Mouse (Mus musculus): ENCODE measurements around the gene Tymp. TPM values are rescaled to one million over a fixed set of nuclear protein-coding genes. Genes with fewer than 3 reads are reported as not detected.

The Tymp gene
- total and polyA plus RNA-seq, 2 experiments = 62.5 to 126 TPM

GRCm38 (mm10) chr15:89326441-89326840, 50.4 kb downstream of the Tymp start:
- WGBS = 73% methylated on average over 5 of the region's 5 CpGs
- TF ChIP-seq CTCF (IDR thresholded peaks at IDR 0.05; ENCODE audit: low read depth, low read length) = no peak
- TF ChIP-seq POLR2A (IDR thresholded peaks at IDR 0.05; ENCODE audit: extremely low read depth, insufficient read depth, low read length) = no peak
- no peak for DNase-seq (ENCODE audit: extremely low read depth, low read depth, low spot score)

GRCm38 (mm10) chr15:89323656-89324055, 53.2 kb downstream of the Tymp start:
- whole genome bisulfite sequencing = 81% methylated on average over 4 of the region's 4 CpGs
- Histone ChIP-seq H3K4me3 (ENCODE audit: insufficient read depth, low read depth, low read length) (no peak overlapping the region), H3K36me3 (ENCODE audit: control insufficient read depth, insufficient read depth, low read length) (no peaks in the 10 kb centered on the region), H3K27ac (replicated peaks; ENCODE audit: insufficient read depth, low read depth, low read length) (no peak overlapping the region), H3K27me3 (ENCODE audit: control insufficient read depth, insufficient read depth, low read length) (peaks cover 7% of the 10 kb centered on the region; the same call in 1 of the 2 replicates), H3K4me1 (ENCODE audit: control insufficient read depth, insufficient read depth, low read length) (no peaks in the 10 kb centered on the region), H3K79me2 (ENCODE audit: control insufficient read depth, insufficient read depth, low read length) (no peaks in the 10 kb centered on the region), H3K9ac (ENCODE audit: low read depth, low read length) (no peak overlapping the region)
- no peak for TF ChIP-seq CTCF (IDR thresholded peaks at IDR 0.05; ENCODE audit: low read depth, low read length)
- no peak for TF ChIP-seq POLR2A (IDR thresholded peaks at IDR 0.05; ENCODE audit: extremely low read depth, insufficient read depth, low read length)
- no peak for DNase-seq (ENCODE audit: extremely low read depth, low read depth, low spot score)

More at GRCm38 (mm10) chr15:89326441-89326840, 50.4 kb downstream of the Tymp start:
- Histone ChIP-seq H3K27me3 (ENCODE audit: control insufficient read depth, insufficient read depth, low read length) (peaks cover 5% of the 10 kb centered on the region; the same call in 1 of the 2 replicates), H3K4me3 (ENCODE audit: insufficient read depth, low read depth, low read length) (no peak overlapping the region), H3K79me2 (ENCODE audit: control insufficient read depth, insufficient read depth, low read length) (no peaks in the 10 kb centered on the region), H3K4me1 (ENCODE audit: control insufficient read depth, insufficient read depth, low read length) (no peaks in the 10 kb centered on the region), H3K27ac (replicated peaks; ENCODE audit: insufficient read depth, low read depth, low read length) (no peak overlapping the region), H3K36me3 (ENCODE audit: control insufficient read depth, insufficient read depth, low read length) (no peaks in the 10 kb centered on the region), H3K9ac (ENCODE audit: low read depth, low read length) (no peak overlapping the region)

- Histone ChIP-seq H3K79me2 (ENCODE audit: control insufficient read depth, insufficient read depth, low read length) (no peaks in the 10 kb centered on the region), H3K4me3 (ENCODE audit: insufficient read depth, low read depth, low read length) (no peak within 1 kb of the TSS), H3K9ac (ENCODE audit: low read depth, low read length) (no peak within 1 kb of the TSS), H3K36me3 (ENCODE audit: control insufficient read depth, insufficient read depth, low read length) (no peaks in the 10 kb centered on the region), H3K27ac (replicated peaks; ENCODE audit: insufficient read depth, low read depth, low read length) (no peak within 1 kb of the TSS), H3K27me3 (ENCODE audit: control insufficient read depth, insufficient read depth, low read length) (peaks cover 7% of the 10 kb centered on the region; the same call in 1 of the 2 replicates), H3K4me1 (ENCODE audit: control insufficient read depth, insufficient read depth, low read length) (no peaks in the 10 kb centered on the region)
- TF ChIP-seq POLR2A (IDR thresholded peaks at IDR 0.05; ENCODE audit: extremely low read depth, insufficient read depth, low read length) (no peak), CTCF (IDR thresholded peaks at IDR 0.05; ENCODE audit: low read depth, low read length) (no peak)
- WGBS = 12% methylated on average over 26 of the region's 26 CpGs
- no peak for DNase-seq (ENCODE audit: extremely low read depth, low read depth, low spot score)
These were observed 53.9 kb downstream of the Tymp start, which contains the start of gene Adm2 for GRCm38 (mm10) chr15:89322670-89323522. Gene Adm2 (plus strand): TSS chr15:89322720.

Other genes starting within 250 kb of the Tymp start
- 10.0 and 10.5 TPM in 2 replicates for gene Hdac10, start 248.3 kb downstream of the Tymp start, total RNA-seq (2014; rRNA removed)
- gene Hdac10, start 248.3 kb downstream of the Tymp start, polyA plus RNA-seq (2012; rRNA removed) = 16.8 and 22.0 TPM in 2 replicates
- gene Mapk12, start 236.3 kb downstream of the Tymp start, total RNA-seq (2014; rRNA removed) = 2.4 and 3.3 TPM in 2 replicates
- 1.6 and 2.1 TPM in 2 replicates for gene Mapk12, start 236.3 kb downstream of the Tymp start, polyA plus RNA-seq (2012; rRNA removed)
- 0.74 and 1.1 TPM in 2 replicates for gene Mapk11, start 227.4 kb downstream of the Tymp start, total RNA-seq (2014; rRNA removed)
- gene Mapk11, start 227.4 kb downstream of the Tymp start, polyA plus RNA-seq (2012; rRNA removed) = 1.1 and 1.3 TPM in 2 replicates
- 80.0 and 111 TPM in 2 replicates for gene Plxnb2, start 196.3 kb downstream of the Tymp start, total RNA-seq (2014; rRNA removed)
- gene Plxnb2, start 196.3 kb downstream of the Tymp start, polyA plus RNA-seq (2012; rRNA removed) = 189 and 199 TPM in 2 replicates
- gene Dennd6b, start 180.5 kb downstream of the Tymp start, total RNA-seq (2014; rRNA removed) = 2.8 and 3.4 TPM in 2 replicates
- 8.4 and 10.0 TPM in 2 replicates for gene Dennd6b, start 180.5 kb downstream of the Tymp start, polyA plus RNA-seq (2012; rRNA removed)
- gene Ppp6r2, start 165.5 kb downstream of the Tymp start, total RNA-seq (2014; rRNA removed) = 43.9 and 57.5 TPM in 2 replicates
- 115 and 143 TPM in 2 replicates for gene Ppp6r2, start 165.5 kb downstream of the Tymp start, polyA plus RNA-seq (2012; rRNA removed)
- 22.3 and 32.7 TPM in 2 replicates for gene Sbf1, start 61.7 kb downstream of the Tymp start, total RNA-seq (2014; rRNA removed)
- gene Sbf1, start 61.7 kb downstream of the Tymp start, polyA plus RNA-seq (2012; rRNA removed) = 75.5 and 99.0 TPM in 2 replicates
- gene Adm2, start 54.3 kb downstream of the Tymp start, total RNA-seq (2014; rRNA removed) = not detected in 2 replicates
- not detected in 2 replicates for gene Adm2, start 54.3 kb downstream of the Tymp start, polyA plus RNA-seq (2012; rRNA removed)
- 0.28 and 0.54 TPM in 2 replicates for gene Miox, start 42.6 kb downstream of the Tymp start, total RNA-seq (2014; rRNA removed)
- gene Miox, start 42.6 kb downstream of the Tymp start, polyA plus RNA-seq (2012; rRNA removed) = 0.31 and 0.32 TPM in 2 replicates
- gene Lmf2, start 21.4 kb downstream of the Tymp start, total RNA-seq (2014; rRNA removed) = 4.3 and 8.0 TPM in 2 replicates
- 20.8 and 21.3 TPM in 2 replicates for gene Lmf2, start 21.4 kb downstream of the Tymp start, polyA plus RNA-seq (2012; rRNA removed)
- 26.9 and 31.7 TPM in 2 replicates for gene Ncaph2, start 21.3 kb downstream of the Tymp start, total RNA-seq (2014; rRNA removed)
- 52.1 and 63.9 TPM in 2 replicates for gene Ncaph2, start 21.3 kb downstream of the Tymp start, polyA plus RNA-seq (2012; rRNA removed)
- 105 and 131 TPM in 2 replicates for gene Sco2, start 3.2 kb downstream of the Tymp start, total RNA-seq (2014; rRNA removed)
- 353 and 400 TPM in 2 replicates for gene Sco2, start 3.2 kb downstream of the Tymp start, polyA plus RNA-seq (2012; rRNA removed)
- 2.0 and 3.8 TPM in 2 replicates for gene Odf3b, start 2.2 kb upstream of the Tymp start, total RNA-seq (2014; rRNA removed)
- 29.8 and 41.7 TPM in 2 replicates for gene Odf3b, start 2.2 kb upstream of the Tymp start, polyA plus RNA-seq (2012; rRNA removed)
- gene Klhdc7b, start 7.9 kb upstream of the Tymp start, total RNA-seq (2014; rRNA removed) = 0.07 and 0.28 TPM in 2 replicates
- 0.30 and 0.34 TPM in 2 replicates for gene Klhdc7b, start 7.9 kb upstream of the Tymp start, polyA plus RNA-seq (2012; rRNA removed)
- not detected in 2 replicates for gene Syce3, start 33.5 kb upstream of the Tymp start, total RNA-seq (2014; rRNA removed)
- gene Syce3, start 33.5 kb upstream of the Tymp start, polyA plus RNA-seq (2012; rRNA removed) = not detected in 2 replicates
- gene Cpt1b, start 48.8 kb upstream of the Tymp start, total RNA-seq (2014; rRNA removed) = 1.5 and 1.9 TPM in 2 replicates
- gene Cpt1b, start 48.8 kb upstream of the Tymp start, polyA plus RNA-seq (2012; rRNA removed) = 0.82 and 1.3 TPM in 2 replicates
- gene C730034F03Rik, start 52.5 kb upstream of the Tymp start, total RNA-seq (2014; rRNA removed) = 1.1 and 1.6 TPM in 2 replicates
- gene C730034F03Rik, start 52.5 kb upstream of the Tymp start, polyA plus RNA-seq (2012; rRNA removed) = 0.50 and 0.83 TPM in 2 replicates
- gene Gm44502, start 52.7 kb upstream of the Tymp start, total RNA-seq (2014; rRNA removed) = not detected in 2 replicates
- gene Gm44502, start 52.7 kb upstream of the Tymp start, polyA plus RNA-seq (2012; rRNA removed) = 0.30 and 1.5 TPM in 2 replicates
- gene Chkb, start 52.9 kb upstream of the Tymp start, total RNA-seq (2014; rRNA removed) = 25.4 and 25.9 TPM in 2 replicates
- 42.0 and 47.2 TPM in 2 replicates for gene Chkb, start 52.9 kb upstream of the Tymp start, polyA plus RNA-seq (2012; rRNA removed)
- not detected in 2 replicates for gene Mapk8ip2, start 76.9 kb upstream of the Tymp start, total RNA-seq (2014; rRNA removed)
- gene Mapk8ip2, start 76.9 kb upstream of the Tymp start, polyA plus RNA-seq (2012; rRNA removed) = 0.01 TPM in 1 of 2 replicates, not detected in the other
- gene Arsa, start 100.4 kb upstream of the Tymp start, total RNA-seq (2014; rRNA removed) = 4.2 and 6.7 TPM in 2 replicates
- gene Arsa, start 100.4 kb upstream of the Tymp start, polyA plus RNA-seq (2012; rRNA removed) = 18.2 and 29.1 TPM in 2 replicates
- gene Shank3, start 122.6 kb upstream of the Tymp start, total RNA-seq (2014; rRNA removed) = 1.5 and 3.2 TPM in 2 replicates
- 2.7 and 3.9 TPM in 2 replicates for gene Shank3, start 122.6 kb upstream of the Tymp start, polyA plus RNA-seq (2012; rRNA removed)
- gene Acr, start 191.3 kb upstream of the Tymp start, total RNA-seq (2014; rRNA removed) = not detected in 2 replicates
- 0.10 and 0.16 TPM in 2 replicates for gene Acr, start 191.3 kb upstream of the Tymp start, polyA plus RNA-seq (2012; rRNA removed)
- gene Rabl2, start 214.9 kb upstream of the Tymp start, total RNA-seq (2014; rRNA removed) = 1.4 and 1.7 TPM in 2 replicates
- 3.6 and 4.0 TPM in 2 replicates for gene Rabl2, start 214.9 kb upstream of the Tymp start, polyA plus RNA-seq (2012; rRNA removed)